Mouse (Mus musculus) stomach, embryonic 15.5 days (tissue): ENCODE results near the gene Gm8693. TPM values are rescaled to one million over a fixed set of nuclear protein-coding genes. Genes with fewer than 3 reads are reported as not detected.
"Not testable (repeated sequence)": the region's sequence is repeated elsewhere in the genome, so short reads cannot be mapped to it uniquely, and the experiment has no call there.

ENCODE experiments used
- ATAC-seq: fragments of 200-750 bp; cut with Nextera tagmentation; 2 replicates; pipeline ENCODE4 v1.8.0; 2017; ENCODE audit warnings: low read depth, moderate number of reproducible peaks, moderate TSS enrichment; ENCODE audit not compliant: insufficient read depth, low FRiP score
- H3K27ac ChIP-seq: fragments of 300-500 bp; sonication (generic); 2 replicates; pipeline ENCODE4 v1.5.1; 2015; ENCODE audit warnings: mild to moderate bottlenecking, inconsistent platforms
- H3K27me3 ChIP-seq: fragments of 300-500 bp; sonication (generic); replicated peaks from 2 replicates; pipeline ENCODE4 v1.6.1; 2015; ENCODE audit warnings: inconsistent platforms
- H3K36me3 ChIP-seq: fragments of 300-500 bp; sonication (generic); 2 replicates; pipeline ENCODE4 v1.6.1; 2015; ENCODE audit warnings: inconsistent platforms
- H3K4me1 ChIP-seq: fragments of 300-500 bp; sonication (generic); 2 replicates; pipeline ENCODE4 v1.6.1; 2015; ENCODE audit warnings: inconsistent platforms
- H3K4me2 ChIP-seq: fragments of 300-500 bp; sonication (generic); 2 replicates; pipeline ENCODE4 v1.6.1; 2015; ENCODE audit warnings: mild to moderate bottlenecking, inconsistent platforms
- H3K4me3 ChIP-seq: fragments of 300-500 bp; sonication (generic); replicated peaks from 2 replicates; pipeline ENCODE4 v1.5.1; 2015; ENCODE audit warnings: inconsistent platforms
- H3K9ac ChIP-seq: fragments of 300-500 bp; sonication (generic); 2 replicates; pipeline ENCODE4 v1.6.1; 2015; ENCODE audit warnings: inconsistent platforms
- H3K9me3 ChIP-seq: fragments of 300-500 bp; sonication (generic); 2 replicates; pipeline ENCODE4 v1.6.1; 2016; ENCODE audit warnings: inconsistent platforms
- WGBS: fragments of 180-500 bp; shearing (Covaris S2); methylation state at CpG from one replicate; pipeline ENCODE4 v1.1.7; 2015; 5-methylcytosine and 5-hydroxymethylcytosine counted together
- polyA plus RNA-seq: library from polyadenylated mRNA; unstranded; fragments of >200 nt; fragmentation: Nextera tagmentation; extraction: Ambion mirVana; gene quantifications from 2 replicates; pipeline ENCODE4 v1.2.1, GENCODE M21; 2015

Gm8693 gene
- polyA plus RNA-seq = not detected in 2 replicates

GRCm38 (mm10) chr7:22692217-22692616, at the start of gene Gm8693:
TSS of gene Gm8693 (minus strand) at chr7:22692317.
- H3K4me3 ChIP-seq, H3K36me3 ChIP-seq, H3K4me2 ChIP-seq, ATAC-seq, H3K4me1 ChIP-seq, H3K9me3 ChIP-seq, H3K27me3 ChIP-seq, H3K27ac ChIP-seq, H3K9ac ChIP-seq: not testable (repeated sequence)
- WGBS = no CpG with 5 or more reads among the region's 2 CpGs

GRCm38 (mm10) chr7:22719610-22720009, 27.5 kb upstream of the Gm8693 start, which contains the start of gene Gm4567:
TSS of gene Gm4567 (minus strand) at chr7:22719710.
- H3K9ac ChIP-seq, H3K36me3 ChIP-seq, ATAC-seq, H3K4me1 ChIP-seq, H3K4me3 ChIP-seq, H3K9me3 ChIP-seq, H3K4me2 ChIP-seq, H3K27ac ChIP-seq, H3K27me3 ChIP-seq: not testable (repeated sequence)
- no CpG with 5 or more reads among the region's 1 CpGs for WGBS

- not testable (repeated sequence) for H3K9me3 ChIP-seq, H3K4me2 ChIP-seq, H3K4me3 ChIP-seq, H3K36me3 ChIP-seq, H3K27me3 ChIP-seq, H3K9ac ChIP-seq, H3K27ac ChIP-seq, H3K4me1 ChIP-seq, ATAC-seq
- no CpG with 5 or more reads among the region's 3 CpGs for WGBS
Measured at GRCm38 (mm10) chr7:22657718-22658117, 34.4 kb downstream of the Gm8693 start, which contains the start of gene Vmn1r155. TSS of gene Vmn1r155 (plus strand) at chr7:22658018.

Other genes starting within 250 kb of the Gm8693 start
- not detected in 2 replicates for gene Gm10665, start 228.2 kb downstream of the Gm8693 start, polyA plus RNA-seq
- not detected in 2 replicates for gene Vmn1r151, start 192.6 kb downstream of the Gm8693 start, polyA plus RNA-seq
- not detected in 2 replicates for gene Vmn1r152, start 169.3 kb downstream of the Gm8693 start, polyA plus RNA-seq
- not detected in 2 replicates for gene Gm8677, start 157.4 kb downstream of the Gm8693 start, polyA plus RNA-seq
- gene Gm4201, start 127.0 kb downstream of the Gm8693 start, polyA plus RNA-seq = not detected in 2 replicates
- not detected in 2 replicates for gene Gm4565, start 104.2 kb downstream of the Gm8693 start, polyA plus RNA-seq
- not detected in 2 replicates for gene Vmn1r155, start 34.3 kb downstream of the Gm8693 start, polyA plus RNA-seq
- gene Gm4567, start 27.4 kb upstream of the Gm8693 start, polyA plus RNA-seq = not detected in 2 replicates
- gene Vmn1r157, start 69.4 kb upstream of the Gm8693 start, polyA plus RNA-seq = not detected in 2 replicates
- gene Vmn1r158, start 98.5 kb upstream of the Gm8693 start, polyA plus RNA-seq = not detected in 2 replicates
- gene Vmn1r159, start 151.3 kb upstream of the Gm8693 start, polyA plus RNA-seq = not detected in 2 replicates
- not detected in 2 replicates for gene Vmn1r160, start 178.9 kb upstream of the Gm8693 start, polyA plus RNA-seq